Mouse (Mus musculus) v-Abl transformed pro-B cells (cell line): ENCODE data around the gene Olfr1154.

Source experiments
- in situ Hi-C, 2 experiments: fragments of 400-800 bp; cut with MboI; formaldehyde crosslinking; loops; one replicate each; pipeline ENCODE4 v1.15.1; 2025; ENCODE audit not compliant: unreplicated experiment in 2 of 2

Olfr1154 gene

GRCm38 (mm10) chr2:87905066-87905465 lies at the start of gene Olfr1154:
Olfr1154 (minus strand) TSS chr2:87905166.
- in situ Hi-C loops, result no loop called here

GRCm38 (mm10) chr2:87953000-87953399 lies 48.0 kb upstream of the Olfr1154 start, which contains the start of gene Olfr1156:
Olfr1156 (minus strand) TSS chr2:87953100.
- in situ Hi-C loops, result no loop called here

GRCm38 (mm10) chr2:87945037-87945436 lies 40.1 kb upstream of the Olfr1154 start, which contains the start of gene Olfr1155:
Olfr1155 (minus strand) TSS chr2:87945137.
- in situ Hi-C loops, result no loop called here

- in situ Hi-C loops, result no loop called here
These were observed 10.3 kb downstream of the Olfr1154 start, which contains the start of gene Olfr1153 for GRCm38 (mm10) chr2:87894662-87895061. Olfr1153 (plus strand) TSS chr2:87894962.

- in situ Hi-C loops, result no loop called here
These were observed 38.8 kb downstream of the Olfr1154 start, which contains the start of gene Olfr1152 for GRCm38 (mm10) chr2:87866192-87866591. Olfr1152 (plus strand) TSS chr2:87866492.

- in situ Hi-C loops, result no loop called here
These were observed 49.4 kb downstream of the Olfr1154 start, which contains the start of gene Olfr1151 for GRCm38 (mm10) chr2:87855562-87855961. Olfr1151 (plus strand) TSS chr2:87855862.
